Mouse (Mus musculus) limb, embryonic 15.5 days (tissue): ENCODE measurements at regions not wholly inside any gene's neighbourhood (a gene's known extent, or its start where the extent isn't known, plus 50 kb on each side); places are given as distances from the start of the nearest gene placed in this dataset.

Experiments
- ATAC-seq: fragments of 200-750 bp; cut with Nextera tagmentation; 2 replicates; pipeline ENCODE4 v1.8.0; 2017; ENCODE audit warnings: low read depth, moderate TSS enrichment; ENCODE audit not compliant: insufficient number of reproducible peaks, low FRiP score, low TSS enrichment
- H3K27ac ChIP-seq: fragments of 300-500 bp; sonication (generic); 2 replicates; pipeline ENCODE4 v1.5.1; 2015; ENCODE audit warnings: moderate library complexity, mild to moderate bottlenecking, inconsistent platforms
- H3K27me3 ChIP-seq: fragments of 300-500 bp; sonication (generic); 2 replicates; pipeline ENCODE4 v1.6.1; 2015; ENCODE audit warnings: inconsistent platforms
- H3K36me3 ChIP-seq: fragments of 300-500 bp; sonication (generic); 2 replicates; pipeline ENCODE4 v1.6.1; 2015; ENCODE audit warnings: inconsistent platforms
- H3K4me1 ChIP-seq: fragments of 300-500 bp; sonication (generic); 2 replicates; pipeline ENCODE4 v1.6.1; 2015; ENCODE audit warnings: inconsistent platforms
- H3K4me2 ChIP-seq: fragments of 300-500 bp; sonication (generic); 2 replicates; pipeline ENCODE4 v1.6.1; 2015; ENCODE audit warnings: mild to moderate bottlenecking, inconsistent platforms
- H3K4me3 ChIP-seq: fragments of 300-500 bp; sonication (generic); 2 replicates; pipeline ENCODE4 v1.5.1; 2015; ENCODE audit warnings: mild to moderate bottlenecking, inconsistent platforms
- H3K9ac ChIP-seq: fragments of 300-500 bp; sonication (generic); 2 replicates; pipeline ENCODE4 v1.6.1; 2015; ENCODE audit warnings: inconsistent platforms
- H3K9me3 ChIP-seq: fragments of 300-500 bp; sonication (generic); 2 replicates; pipeline ENCODE4 v1.6.1; 2016; ENCODE audit warnings: inconsistent platforms
- WGBS: fragments of 180-500 bp; shearing (Covaris S2); methylation state at CpG from one replicate; pipeline ENCODE4 v1.1.7; 2015; 5-methylcytosine and 5-hydroxymethylcytosine counted together

DNA sequence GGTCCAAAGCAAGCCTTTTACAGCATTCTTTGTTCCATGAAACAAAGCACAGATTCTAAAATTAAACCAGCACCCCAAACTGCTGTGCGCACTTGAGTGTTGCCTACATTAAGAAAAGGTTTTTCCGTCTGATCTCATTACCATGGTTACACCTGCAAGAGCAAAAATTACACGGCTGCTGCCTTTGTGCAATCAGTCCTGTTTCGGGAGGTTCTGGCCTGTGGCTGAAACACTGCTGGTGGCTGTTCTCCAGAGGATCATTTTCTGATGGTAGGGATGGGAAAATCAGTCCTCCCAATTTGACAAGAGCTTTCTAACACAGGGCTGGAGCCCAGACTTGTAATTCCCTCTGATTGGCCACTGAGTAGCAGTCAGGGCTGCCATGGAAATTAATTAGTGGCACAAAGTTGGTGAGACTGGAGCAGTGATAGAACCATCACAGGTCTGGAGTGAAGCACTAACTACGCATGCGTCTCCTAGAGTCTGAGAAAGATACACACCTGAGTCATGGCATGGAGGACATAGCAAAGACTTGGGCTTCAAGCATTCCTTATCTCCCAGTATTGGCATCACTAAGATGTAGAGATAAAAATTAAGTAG lies 114.8 kb upstream of the Fam49a start:
- Histone ChIP-seq H3K9ac (no peak overlapping the region), H3K9me3 (no peaks in the 10 kb centered on the region), H3K4me2 (no peak overlapping the region), H3K4me1 (no peaks in the 10 kb centered on the region), H3K27me3 (no peaks in the 10 kb centered on the region), H3K27ac (no peak overlapping the region), H3K4me3 (no peak overlapping the region), H3K36me3 (no peaks in the 10 kb centered on the region)
- ATAC-seq, result no peak
- 75% methylated on average over 6 of the region's 6 CpGs for WGBS

DNA sequence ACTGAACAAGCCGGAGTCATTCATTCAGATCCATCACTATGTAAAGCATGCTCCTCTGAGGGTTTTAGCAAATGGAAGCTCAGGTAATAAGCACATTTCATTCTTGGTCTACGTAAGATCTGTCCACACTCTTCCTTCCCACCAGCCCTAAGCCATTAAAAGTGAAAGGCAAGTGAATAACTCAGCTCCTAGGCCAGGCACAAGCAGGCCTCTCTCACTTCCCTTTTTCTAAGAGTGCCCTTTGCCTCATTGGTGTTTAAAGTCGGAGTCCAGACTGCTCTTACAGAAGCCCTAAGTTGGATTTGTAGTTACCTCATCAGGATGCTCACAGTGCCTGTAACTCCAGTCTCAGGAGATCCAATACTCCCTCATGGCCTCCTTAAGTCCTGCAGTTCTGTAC lies 114.1 kb upstream of the Fam49a start:
- no peak overlapping the region for H3K27ac ChIP-seq
- no peaks in the 10 kb centered on the region for H3K4me1 ChIP-seq
- H3K27me3 ChIP-seq, result no peaks in the 10 kb centered on the region
- H3K36me3 ChIP-seq, result no peaks in the 10 kb centered on the region
- H3K4me3 ChIP-seq, result no peak overlapping the region
- no peak overlapping the region for H3K4me2 ChIP-seq
- WGBS, result 68% methylated on average over 3 of the region's 3 CpGs
- ATAC-seq, result no peak
- H3K9me3 ChIP-seq, result no peaks in the 10 kb centered on the region
- H3K9ac ChIP-seq, result no peak overlapping the region

DNA sequence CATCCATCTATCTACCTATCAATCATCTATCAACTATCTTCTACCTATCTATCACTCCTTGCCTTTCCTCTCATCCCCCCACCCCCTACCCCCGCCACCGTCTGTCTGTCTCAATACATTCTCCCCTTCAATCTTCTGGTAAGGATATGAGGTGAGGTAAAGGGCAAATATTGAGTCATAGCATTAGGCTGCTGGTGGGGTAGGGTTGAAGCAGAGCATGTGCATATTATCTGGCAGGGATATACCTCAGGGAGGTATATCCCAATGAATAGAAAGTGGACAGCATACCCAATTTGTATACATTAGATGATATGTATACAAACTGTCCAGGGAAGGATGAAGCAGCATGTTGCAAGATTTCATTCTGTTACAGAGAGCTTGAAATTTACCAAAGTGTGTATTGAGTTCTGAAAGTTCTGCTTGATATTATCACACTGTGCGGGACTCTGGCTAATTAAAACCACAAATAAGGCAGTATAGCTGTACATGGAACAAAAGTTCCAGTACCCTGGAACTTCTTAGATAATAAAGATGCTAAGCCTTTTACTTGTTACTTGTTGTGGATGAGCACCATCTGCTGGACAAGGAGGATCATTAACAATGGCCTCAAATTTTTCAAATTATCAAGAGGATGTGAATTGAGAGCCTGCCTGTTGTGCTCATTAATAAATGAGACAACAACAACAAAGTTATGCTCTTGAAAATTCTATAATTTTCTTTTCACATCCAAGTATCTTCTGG lies 113.1 kb upstream of the Fam49a start:
- H3K4me2 ChIP-seq, result no peak overlapping the region
- ATAC-seq, result no peak

GRCm38 (mm10) chr12:12164411-12164810 lies 97.5 kb upstream of the Fam49a start:
- no peaks in the 10 kb centered on the region for H3K4me1 ChIP-seq
- ATAC-seq, result no peak
- H3K4me2 ChIP-seq, result no peak overlapping the region
- H3K36me3 ChIP-seq, result no peaks in the 10 kb centered on the region
- no peak overlapping the region for H3K4me3 ChIP-seq
- 86% methylated on average over 1 of the region's 1 CpGs for WGBS
- no peaks in the 10 kb centered on the region for H3K27me3 ChIP-seq
- no peak overlapping the region for H3K27ac ChIP-seq
- no peaks in the 10 kb centered on the region for H3K9me3 ChIP-seq
- H3K9ac ChIP-seq, result no peak overlapping the region

More for the DNA sequence above, 113.1 kb upstream of the Fam49a start:
- H3K36me3 ChIP-seq, result no peaks in the 10 kb centered on the region
- H3K27ac ChIP-seq, result no peak overlapping the region
- H3K9me3 ChIP-seq, result no peaks in the 10 kb centered on the region
- no peak overlapping the region for H3K4me3 ChIP-seq
- WGBS, result 59% methylated on average over 3 of the region's 3 CpGs
- H3K4me1 ChIP-seq, result no peaks in the 10 kb centered on the region
- H3K9ac ChIP-seq, result no peak overlapping the region
- no peaks in the 10 kb centered on the region for H3K27me3 ChIP-seq

DNA sequence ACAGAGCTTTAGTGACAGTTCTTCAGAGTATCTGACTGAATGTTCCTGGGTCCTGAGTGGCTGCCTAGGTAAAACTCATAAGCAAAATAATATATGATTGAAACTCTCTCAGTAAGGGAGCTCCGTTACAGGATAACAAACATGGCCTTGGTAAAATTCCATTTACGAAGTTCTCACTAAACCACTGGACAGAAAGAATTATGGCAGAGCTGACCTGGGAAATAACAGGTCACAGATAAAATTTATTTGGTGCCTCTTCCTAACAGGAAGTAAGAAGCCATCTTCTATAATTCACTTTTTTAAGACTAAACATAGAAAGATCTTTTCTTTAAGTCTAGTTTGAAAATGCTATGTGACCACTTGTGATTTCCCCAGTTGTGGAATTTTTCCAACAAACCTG lies 91.4 kb upstream of the Fam49a start:
- H3K4me1 ChIP-seq, result no peaks in the 10 kb centered on the region
- H3K27me3 ChIP-seq, result 0 out of 2 replicates have a peak, but pooled peaks cover 5% of the 10 kb centered on the region
- H3K4me2 ChIP-seq, result no peak overlapping the region
- WGBS, result 73% methylated on average over 2 of the region's 2 CpGs
- H3K27ac ChIP-seq, result no peak overlapping the region
- H3K4me3 ChIP-seq, result no peak overlapping the region
- no peak overlapping the region for H3K9ac ChIP-seq
- H3K36me3 ChIP-seq, result no peaks in the 10 kb centered on the region
- H3K9me3 ChIP-seq, result no peaks in the 10 kb centered on the region
- ATAC-seq, result no peak

DNA sequence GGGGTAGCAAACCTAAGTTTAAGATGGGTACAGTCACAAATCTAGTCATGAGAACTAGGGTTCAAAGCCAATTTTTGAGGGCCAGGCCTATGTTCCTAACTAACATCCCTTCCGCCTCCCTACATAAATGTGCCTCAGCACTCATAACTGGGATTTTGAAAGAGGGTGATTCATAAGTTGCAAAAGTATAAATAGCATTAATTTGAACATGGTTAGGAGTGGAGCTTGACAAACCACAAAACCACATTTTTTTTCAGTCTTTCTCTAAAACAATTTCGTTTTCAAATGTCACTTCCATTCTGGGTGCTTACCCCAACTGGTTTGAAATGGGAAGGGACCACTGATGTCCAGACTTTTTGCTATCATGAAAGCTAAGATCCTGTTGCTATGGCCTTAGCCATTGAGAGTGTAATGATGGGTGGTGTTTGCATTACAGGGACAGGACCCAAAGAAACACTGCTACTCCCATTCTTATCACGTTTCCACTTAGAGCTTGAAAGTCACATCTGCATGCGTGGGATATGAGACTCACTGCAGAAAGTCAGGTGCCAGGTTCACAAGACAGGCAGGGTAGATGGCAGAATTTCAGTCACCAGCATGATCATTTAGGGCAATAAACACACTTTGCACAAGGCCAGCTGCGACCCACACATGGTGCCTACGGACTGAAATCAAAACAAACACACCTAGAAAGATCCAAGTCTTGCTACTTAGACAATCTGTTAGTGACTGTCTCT lies 89.7 kb upstream of the Fam49a start:
- H3K27ac ChIP-seq, result no peak overlapping the region
- H3K4me2 ChIP-seq, result no peak overlapping the region
- H3K9me3 ChIP-seq, result no peaks in the 10 kb centered on the region
- H3K36me3 ChIP-seq, result no peaks in the 10 kb centered on the region
- no peak overlapping the region for H3K4me3 ChIP-seq
- WGBS, result 79% methylated on average over 6 of the region's 6 CpGs
- ATAC-seq, result no peak
- H3K9ac ChIP-seq, result no peak overlapping the region
- H3K27me3 ChIP-seq, result 0 out of 2 replicates have a peak, but pooled peaks cover 6% of the 10 kb centered on the region
- peaks cover 7% of the 10 kb centered on the region for H3K4me1 ChIP-seq

GRCm38 (mm10) chr12:12176331-12177263 lies 85.3 kb upstream of the Fam49a start:
- Histone ChIP-seq H3K9ac (no peak overlapping the region), H3K4me2 (peak overlapping the region; percentile 51), H3K9me3 (no peaks in the 10 kb centered on the region), H3K4me3 (peak overlapping the region; percentile 24), H3K4me1 (peaks cover 7% of the 10 kb centered on the region), H3K27ac (no peak overlapping the region), H3K27me3 (0 out of 2 replicates have a peak, but pooled peaks cover 6% of the 10 kb centered on the region), H3K36me3 (no peaks in the 10 kb centered on the region)
- ATAC-seq, result peak; percentile 71
- 10% methylated on average over 13 of the region's 13 CpGs for WGBS

DNA sequence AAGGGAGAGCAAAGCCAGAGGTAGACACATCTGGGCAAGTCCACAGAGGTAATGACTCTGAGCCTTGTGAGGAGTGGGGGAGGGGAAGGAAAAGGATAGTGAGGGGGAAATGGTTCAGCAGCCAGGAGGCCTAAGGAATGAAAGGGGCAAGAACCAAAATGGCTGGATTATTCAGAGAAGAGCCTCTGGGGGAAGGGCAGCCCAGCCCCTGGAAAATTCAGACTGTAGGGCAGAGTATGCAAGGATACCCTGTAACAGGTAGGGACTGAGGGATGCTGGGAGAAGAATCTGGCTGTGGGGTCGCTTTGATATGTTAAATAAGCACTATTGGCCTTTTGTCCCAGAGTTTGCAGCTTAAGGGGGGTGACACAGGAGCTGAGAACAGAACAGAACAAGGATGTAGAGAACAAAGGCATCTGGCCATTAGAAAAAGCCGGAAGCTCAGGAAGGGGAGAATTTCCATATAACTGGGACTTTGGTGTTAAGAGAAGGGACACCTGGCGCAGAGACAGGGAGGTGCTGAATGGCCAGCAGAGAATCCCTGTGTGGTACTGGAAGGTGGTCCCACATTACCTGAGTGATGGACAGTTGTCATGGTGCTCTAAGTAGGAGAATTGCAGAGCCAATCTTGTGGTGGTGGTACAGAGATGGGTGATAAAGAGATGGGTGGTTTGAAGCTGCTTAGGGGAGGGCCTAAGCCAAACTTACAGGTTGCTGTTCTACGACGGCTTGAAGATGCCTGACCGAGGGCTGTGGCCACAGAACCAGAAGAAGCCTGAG lies 84.5 kb upstream of the Fam49a start:
- ATAC-seq, result no peak
- 78% methylated on average over 6 of the region's 6 CpGs for WGBS
- Histone ChIP-seq H3K9ac (no peak overlapping the region), H3K36me3 (no peaks in the 10 kb centered on the region), H3K27me3 (0 out of 2 replicates have a peak, but pooled peaks cover 6% of the 10 kb centered on the region), H3K4me2 (no peak overlapping the region), H3K4me3 (no peak overlapping the region), H3K9me3 (no peaks in the 10 kb centered on the region), H3K4me1 (peaks cover 7% of the 10 kb centered on the region), H3K27ac (no peak overlapping the region)

- Histone ChIP-seq H3K27me3 (0 out of 2 replicates have a peak, but pooled peaks cover 6% of the 10 kb centered on the region), H3K4me1 (peaks cover 7% of the 10 kb centered on the region), H3K4me3 (no peak overlapping the region), H3K36me3 (no peaks in the 10 kb centered on the region), H3K9ac (no peak overlapping the region), H3K4me2 (no peak overlapping the region), H3K27ac (no peak overlapping the region), H3K9me3 (no peaks in the 10 kb centered on the region)
- no peak for ATAC-seq
- 35% methylated on average over 2 of the region's 2 CpGs for WGBS
Measured at GRCm38 (mm10) chr12:12178391-12178790, 83.5 kb upstream of the Fam49a start.

- Histone ChIP-seq H3K27ac (no peak overlapping the region), H3K4me2 (no peak overlapping the region), H3K9ac (no peak overlapping the region), H3K4me1 (peaks cover 7% of the 10 kb centered on the region), H3K27me3 (0 out of 2 replicates have a peak, but pooled peaks cover 6% of the 10 kb centered on the region), H3K4me3 (no peak overlapping the region), H3K36me3 (no peaks in the 10 kb centered on the region), H3K9me3 (no peaks in the 10 kb centered on the region)
- WGBS, result 65% methylated on average over 10 of the region's 10 CpGs
- ATAC-seq, result no peak
Measured at GRCm38 (mm10) chr12:12179292-12179865, 82.6 kb upstream of the Fam49a start.
